In genomic region chr3:122728852-122729600, GRCm38 (mm10) we compare ENCODE assay signal across 8 mouse cellular contexts. TPM values are rescaled to one million over a fixed set of nuclear protein-coding genes. Genes with fewer than 3 reads are reported as not detected.
A peak's percentile ranks its signal among the peaks of the same experiment; 100 is the strongest.
DNase-seq lines count a peak whose midpoint lies in the region; ATAC-seq lines count a peak whose summit lies in the region.

Pde5a (plus strand) TSS chr3:122728947.

- intact Hi-C loops in left cerebral cortex, postnatal 10 days (cut with DNase I) = no loop called here

- H3K27me3 ChIP-seq in hindbrain, embryonic 16.5 days (replicated peaks; ENCODE audit: control insufficient read depth, insufficient read depth, low read length) = no peaks in the 10 kb centered on the region

- H3K9me3 ChIP-seq in hindbrain, embryonic 16.5 days (ENCODE audit: control insufficient read depth, low read length) = no peaks in the 10 kb centered on the region

- no peaks in the 10 kb centered on the region for H3K36me3 ChIP-seq in hindbrain, embryonic 16.5 days (ENCODE audit: control insufficient read depth, insufficient read depth, low read length)

- WGBS in hindbrain, embryonic 16.5 days = under 1% methylated on average over 49 of the region's 49 CpGs

- H3K4me1 ChIP-seq in hindbrain, embryonic 16.5 days (ENCODE audit: control insufficient read depth, insufficient read depth, low read depth, low read length) = no peaks in the 10 kb centered on the region; the same call in none of the 2 replicates

- peak within 1 kb of the TSS; percentile 86 for H3K27ac ChIP-seq in hindbrain, embryonic 16.5 days (ENCODE audit: low read depth, low read length)

- peak within 1 kb of the TSS; percentile 86 for H3K4me3 ChIP-seq in hindbrain, embryonic 16.5 days (ENCODE audit: low read length)

- ATAC-seq in hindbrain, embryonic 16.5 days = peak; percentile 79
- ATAC-seq in megakaryocyte, adult 5-6 weeks (ENCODE audit: poor library complexity, severe bottlenecking) = peak; percentile 79

- DNase-seq in ZHBTc4 (ENCODE audit: low read depth, low spot score) = peak; percentile 92
- DNase-seq in cerebellum, postnatal 36 days = peak; percentile 43 to 55
- peak; percentile 34 to 49 for DNase-seq in gastrocnemius, adult 8-10 months (ENCODE audit: low spot score in 2 of 2)
- DNase-seq in left cerebral cortex, postnatal 10 days (ENCODE audit: extremely low spot score in 1 of 2, low spot score in 2 of 2) = peak; percentile 8 to 90
- DNase-seq in right cerebral cortex, adult 18-20 months = peak; percentile 23
- peak; percentile 78 to 81 for DNase-seq in urinary bladder, adult 18-20 months (ENCODE audit: low spot score in 2 of 2)

- peak within 1 kb of the TSS; percentile 92 for H3K4me2 ChIP-seq in hindbrain, embryonic 16.5 days (ENCODE audit: low read length)

- peak within 1 kb of the TSS; percentile 84 for H3K9ac ChIP-seq in hindbrain, embryonic 16.5 days (ENCODE audit: low read depth, low read length)

RNA-seq across cellular contexts. Expression of gene Pde5a, which starts in this region (rescaled TPM):
- total RNA-seq in gastrocnemius, adult 8-10 months (2022) = 1 to 10 TPM in 2 of 4 experiments, under 1 TPM in 2; 0.90 to 1.4 (median 1.1) TPM
- 1.7 and 2.2 TPM in 2 replicates for polyA plus RNA-seq in hindbrain, embryonic 16.5 days (2015; fragmentation: Nextera tagmentation; extraction: Ambion mirVana)
- 10 to 100 TPM in 1 of 2 experiments, 1 to 10 TPM in 1; 8.9 to 14.3 TPM for total RNA-seq in left cerebral cortex, postnatal 10 days (2021)
- 3.4 and 4.7 TPM in 2 replicates for total RNA-seq in megakaryocyte, adult 5-6 weeks (2015)
- 2.8 and 7.8 TPM in 2 replicates for total RNA-seq in megakaryocyte, adult 5-6 weeks (2017)

Comparison
In these comparisons a context has a peak if more than half of its experiments do, and no peak if none do; other contexts are left out.
1. Peak in every context shown above with its lines: DNase-seq, ATAC-seq, H3K4me3 ChIP-seq and H3K27ac ChIP-seq.
2. DNase-seq: peak in every context shown above with its lines; median percentile 92 in ZHBTc4; 80 in urinary bladder, adult 18-20 months; 49 in cerebellum, postnatal 36 days; 49 in left cerebral cortex, postnatal 10 days; 42 in gastrocnemius, adult 8-10 months; 23 in right cerebral cortex, adult 18-20 months.